Mouse (Mus musculus) B cell, adult 62 days (primary cell): ENCODE measurements around the gene Copb2. TPM values are rescaled to one million over a fixed set of nuclear protein-coding genes. Genes with fewer than 3 reads are reported as not detected.

ENCODE experiments used
- total RNA-seq: library from RNA; stranded (reverse); gene quantifications from 4 replicates; pipeline ENCODE4 v1.2.4, GENCODE M21; 2023

The Copb2 gene
- total RNA-seq = 83.9 to 93.0 TPM (median 87.1 TPM) in 4 replicates

GRCm38 (mm10) chr9:98563137-98564126 lies at the start of gene Copb2:
TSS of gene Copb2 (plus strand) at chr9:98563721.

DNA sequence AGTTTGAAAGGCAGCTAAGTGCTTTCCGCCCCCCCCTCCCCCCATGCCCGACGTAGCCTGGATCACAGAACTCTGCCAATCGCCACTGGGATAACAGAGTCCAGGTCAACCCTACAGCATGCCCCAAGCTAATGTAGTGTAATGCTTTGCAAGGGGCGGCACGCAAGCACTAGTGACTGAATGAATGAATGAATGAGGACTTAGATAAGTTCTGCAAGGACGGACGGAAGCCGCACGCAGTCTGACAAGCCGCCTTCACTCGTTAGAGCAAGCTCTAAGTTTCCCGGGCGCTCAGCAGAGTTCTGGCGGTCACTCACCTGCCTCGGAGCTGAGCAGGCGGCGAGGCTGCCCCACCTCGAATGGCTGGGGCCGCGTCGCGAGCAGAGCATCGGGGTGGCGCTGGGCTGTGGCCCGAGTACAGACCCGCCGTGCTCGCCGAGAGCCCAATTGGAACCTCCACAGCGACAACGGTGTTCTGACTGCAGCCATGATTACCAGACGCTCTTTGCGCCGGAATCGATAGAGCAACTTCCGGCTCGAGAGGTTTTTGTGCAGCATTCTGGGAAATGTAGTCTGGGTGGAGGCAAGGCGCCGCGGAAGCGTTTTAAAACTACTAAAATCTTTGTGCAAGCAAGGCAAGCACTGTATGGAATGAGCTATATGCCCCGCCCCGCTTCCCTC lies 37.8 kb downstream of the Copb2 start, which contains the start of gene Mrps22:
TSS of gene Mrps22 (minus strand) at position 505 of the 681 bp plus-strand sequence.

Other genes starting within 250 kb of the Copb2 start
- gene Rbp1, start 140.8 kb upstream of the Copb2 start, total RNA-seq = 0.27 to 0.28 TPM in 2 of 4 replicates, not detected in the others
- gene Rbp2, start 77.6 kb upstream of the Copb2 start, total RNA-seq = not detected in 4 replicates
- gene Mrps22, start 37.9 kb downstream of the Copb2 start, total RNA-seq = 11.0 to 18.8 TPM (median 16.2 TPM) in 4 replicates